Mouse (Mus musculus) spleen, postnatal 10 days (tissue): ENCODE measurements at regions not wholly inside any gene's neighbourhood (a gene's known extent, or its start where the extent isn't known, plus 50 kb on each side); places are given as distances from the start of the nearest gene placed in this dataset.
"Not testable (repeated sequence)": the region's sequence is repeated elsewhere in the genome, so short reads cannot be mapped to it uniquely, and the experiment has no call there.

Experiments used
- DNase-seq, 2 experiments: peaks; one replicate each; pipeline ENCODE4 v3.0.0; 2021 to 2022; ENCODE audit warnings: low spot score in 2 of 2

GRCm38 (mm10) chr6:47679946-47680345, 84.8 kb upstream of the Ezh2 start:
- not testable (repeated sequence) for DNase-seq

- peak; percentile 41 to 59 for DNase-seq
These were observed 77.6 kb upstream of the Ezh2 start for GRCm38 (mm10) chr6:47672741-47673140.

GRCm38 (mm10) chr6:47652880-47653279, 57.7 kb upstream of the Ezh2 start:
- DNase-seq = peak; percentile 23 to 65

GRCm38 (mm10) chr6:47651385-47651718, 56.2 kb upstream of the Ezh2 start:
- DNase-seq = not testable (repeated sequence)

GRCm38 (mm10) chr6:47650463-47651384, 55.6 kb upstream of the Ezh2 start:
- DNase-seq = peak; percentile 92 to 94

- peak; percentile 27 to 31 for DNase-seq
These were observed 54.8 kb upstream of the Ezh2 start for GRCm38 (mm10) chr6:47649961-47650360.

GRCm38 (mm10) chr6:47649451-47649931, 54.4 kb upstream of the Ezh2 start:
- peak; percentile 25 to 35 for DNase-seq

- DNase-seq = peak in 1 of 2 experiments; percentile 23
These were observed 53.8 kb upstream of the Ezh2 start for GRCm38 (mm10) chr6:47648899-47649298.

- peak in 1 of 2 experiments; percentile 11 for DNase-seq
These were observed 53.2 kb upstream of the Ezh2 start for GRCm38 (mm10) chr6:47648316-47648715.

- DNase-seq = peak in 1 of 2 experiments; percentile 17
These were observed 52.7 kb upstream of the Ezh2 start for GRCm38 (mm10) chr6:47647876-47648275.

GRCm38 (mm10) chr6:47646731-47647567, 51.8 kb upstream of the Ezh2 start:
- peak in 1 of 2 experiments; percentile 14 for DNase-seq

GRCm38 (mm10) chr6:47646022-47646421, 50.9 kb upstream of the Ezh2 start:
- DNase-seq = no peak
